10 mouse cellular contexts compared by ENCODE assay signal in the genomic region with DNA sequence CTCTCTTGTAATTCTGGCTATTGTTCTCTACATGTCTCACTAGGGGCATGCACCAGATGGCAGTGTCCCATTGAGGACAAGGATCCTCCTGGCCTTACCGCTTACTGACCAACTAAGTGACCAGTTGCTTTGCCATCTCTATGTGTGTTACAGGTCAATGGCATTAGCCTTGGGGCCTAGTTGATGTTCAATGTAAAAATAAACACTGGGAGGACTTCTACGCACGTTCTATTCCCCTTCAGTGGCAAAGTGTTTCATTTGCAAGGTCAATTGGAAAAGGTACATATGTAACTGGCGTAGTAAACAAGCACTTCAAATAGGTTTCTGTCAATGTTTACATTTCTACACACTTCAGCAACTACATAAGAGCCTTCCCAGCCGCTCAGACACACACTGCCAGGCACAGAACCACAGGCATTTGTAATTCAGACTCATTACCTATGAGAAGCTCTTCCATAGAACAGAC.
A peak's percentile ranks its signal among the peaks of the same experiment; 100 is the strongest.
DNase-seq lines count a peak whose midpoint lies in the region; ATAC-seq and TF ChIP-seq lines count a peak whose summit lies in the region.
"Had no signal": no experiment of that assay in that cellular context is flagged by ENCODE, and none has a peak within 500 bp of the region (broad histone marks: within the 10 kb centered on the region; RNA-seq: fewer than 3 reads in every experiment).

No protein-coding gene starts in this region.

- no peak overlapping the region for H3K9ac ChIP-seq in kidney, embryonic 15.5 days
- no peak overlapping the region for H3K9ac ChIP-seq in forebrain, embryonic 11.5 days (ENCODE audit: low read length)
- H3K9ac ChIP-seq in midbrain, embryonic 14.5 days (replicated peaks; ENCODE audit: low read length), result no peak overlapping the region
- H3K9ac ChIP-seq: limb, embryonic 13.5 days; neural tube, embryonic 13.5 days had no signal

- 53% methylated on average over 5 of the region's 5 CpGs for WGBS in kidney, embryonic 15.5 days
- WGBS in forebrain, embryonic 11.5 days, result 85% methylated on average over 5 of the region's 5 CpGs
- WGBS in midbrain, embryonic 14.5 days, result 86% methylated on average over 5 of the region's 5 CpGs

- no peak for DNase-seq in layer of hippocampus, adult 2 months (ENCODE audit: low spot score in 2 of 2)
- DNase-seq in layer of hippocampus, postnatal 25 days (ENCODE audit: extremely low spot score in 1 of 2, low spot score in 1 of 2), result no peak
- DNase-seq in cerebellum, postnatal 14 days, result peak; percentile 4 to 21
- peak; percentile 6 for DNase-seq in retina, embryonic 14.5 days (ENCODE audit: low spot score)
- no peak for DNase-seq in thymus, postnatal 36 days
- DNase-seq in forebrain, embryonic 11.5 days (ENCODE audit: low spot score), result no peak
- no peak for DNase-seq in midbrain, embryonic 14.5 days

- H3K4me1 ChIP-seq in kidney, embryonic 15.5 days, result no peaks in the 10 kb centered on the region
- H3K4me1 ChIP-seq in forebrain, embryonic 11.5 days (replicated peaks; ENCODE audit: control insufficient read depth, insufficient read depth, low read length), result no peaks in the 10 kb centered on the region
- no peaks in the 10 kb centered on the region for H3K4me1 ChIP-seq in midbrain, embryonic 14.5 days (ENCODE audit: control insufficient read depth, insufficient read depth, low read length)
- H3K4me1 ChIP-seq: limb, embryonic 13.5 days; neural tube, embryonic 13.5 days had no signal

- H3K4me2 ChIP-seq in kidney, embryonic 15.5 days, result no peak overlapping the region
- no peak overlapping the region for H3K4me2 ChIP-seq in forebrain, embryonic 11.5 days (ENCODE audit: low read depth, low read length, severe bottlenecking)
- no peak overlapping the region for H3K4me2 ChIP-seq in midbrain, embryonic 14.5 days (ENCODE audit: low read length)
- H3K4me2 ChIP-seq: limb, embryonic 13.5 days; neural tube, embryonic 13.5 days had no signal

- TF ChIP-seq CTCF in layer of hippocampus, adult 2 months (conservative IDR thresholded peaks at IDR 0.05), result peak; percentile 37; the same call in 1 of the 2 replicates

- H3K4me3 ChIP-seq in layer of hippocampus, adult 2 months, result no peak overlapping the region
- no peak overlapping the region for H3K4me3 ChIP-seq in kidney, embryonic 15.5 days (replicated peaks)
- H3K4me3 ChIP-seq in forebrain, embryonic 11.5 days (ENCODE audit: low read depth, low read length), result no peak overlapping the region
- H3K4me3 ChIP-seq in midbrain, embryonic 14.5 days (replicated peaks; ENCODE audit: low read depth, low read length), result no peak overlapping the region
- H3K4me3 ChIP-seq: limb, embryonic 13.5 days; neural tube, embryonic 13.5 days had no signal

- peak; percentile 87 for ATAC-seq in kidney, embryonic 15.5 days (replicated peaks; ENCODE audit: low FRiP score)
- ATAC-seq in forebrain, embryonic 11.5 days (replicated peaks; ENCODE audit: low FRiP score), result no peak
- no peak for ATAC-seq in midbrain, embryonic 14.5 days (ENCODE audit: low FRiP score, low TSS enrichment)

- no peaks in the 10 kb centered on the region for H3K27me3 ChIP-seq in kidney, embryonic 15.5 days
- no peaks in the 10 kb centered on the region for H3K27me3 ChIP-seq in forebrain, embryonic 11.5 days (ENCODE audit: control insufficient read depth, insufficient read depth, low read length)
- H3K27me3 ChIP-seq in midbrain, embryonic 14.5 days (ENCODE audit: control insufficient read depth, insufficient read depth, low read length), result no peaks in the 10 kb centered on the region
- H3K27me3 ChIP-seq: limb, embryonic 13.5 days; neural tube, embryonic 13.5 days had no signal

- H3K9me3 ChIP-seq in kidney, embryonic 15.5 days (replicated peaks), result no peaks in the 10 kb centered on the region
- H3K9me3 ChIP-seq in forebrain, embryonic 11.5 days (ENCODE audit: control insufficient read depth, low read length), result no peaks in the 10 kb centered on the region
- no peaks in the 10 kb centered on the region for H3K9me3 ChIP-seq in midbrain, embryonic 14.5 days (ENCODE audit: control insufficient read depth, low read length)
- H3K9me3 ChIP-seq: limb, embryonic 13.5 days; neural tube, embryonic 13.5 days had no signal

- no peaks in the 10 kb centered on the region for H3K36me3 ChIP-seq in kidney, embryonic 15.5 days
- H3K36me3 ChIP-seq in forebrain, embryonic 11.5 days (ENCODE audit: control insufficient read depth, insufficient read depth, low read length), result no peaks in the 10 kb centered on the region
- no peaks in the 10 kb centered on the region for H3K36me3 ChIP-seq in midbrain, embryonic 14.5 days (ENCODE audit: control insufficient read depth, insufficient read depth, low read length)
- H3K36me3 ChIP-seq: limb, embryonic 13.5 days; neural tube, embryonic 13.5 days had no signal

- no peak overlapping the region for H3K27ac ChIP-seq in layer of hippocampus, adult 2 months
- H3K27ac ChIP-seq in kidney, embryonic 15.5 days, result peak overlapping the region; percentile 42; the same call in 1 of the 2 replicates
- H3K27ac ChIP-seq in forebrain, embryonic 11.5 days (ENCODE audit: low read depth, low read length), result no peak overlapping the region
- H3K27ac ChIP-seq in midbrain, embryonic 14.5 days (replicated peaks; ENCODE audit: low read depth, low read length), result no peak overlapping the region
- H3K27ac ChIP-seq: limb, embryonic 13.5 days; neural tube, embryonic 13.5 days had no signal

Comparison
In these comparisons a context has a peak if more than half of its experiments do, and no peak if none do; other contexts are left out.
1. DNase-seq: peak in cerebellum, postnatal 14 days (2 of 2) and retina, embryonic 14.5 days (single experiment); none in layer of hippocampus, adult 2 months (0 of 2), layer of hippocampus, postnatal 25 days (0 of 2), thymus, postnatal 36 days (0 of 2), forebrain, embryonic 11.5 days (single experiment) and midbrain, embryonic 14.5 days (single experiment).